Mouse (Mus musculus) natural killer cell, adult 2 months (primary cell): Measurements from ENCODE around the gene Mpp6.

Source experiments
- DNase-seq, 2 experiments: peaks; one replicate each; pipeline ENCODE4 v3.0.0; 2022; ENCODE audit warnings: low spot score in 2 of 2

The Mpp6 gene

GRCm38 (mm10) chr6:50223606-50224005, 113.6 kb downstream of the Mpp6 start:
- DNase-seq = no peak

- no peak for DNase-seq
Measured at GRCm38 (mm10) chr6:50225232-50225631, 115.2 kb downstream of the Mpp6 start.

- DNase-seq = no peak
Measured at GRCm38 (mm10) chr6:50228180-50228579, 118.1 kb downstream of the Mpp6 start.

- DNase-seq = no peak
Measured at GRCm38 (mm10) chr6:50231288-50231687, 121.2 kb downstream of the Mpp6 start.

- no peak for DNase-seq
Measured at GRCm38 (mm10) chr6:50232984-50233383, 122.9 kb downstream of the Mpp6 start.

- DNase-seq = no peak
Measured at GRCm38 (mm10) chr6:50237963-50238362, 127.9 kb downstream of the Mpp6 start.

- DNase-seq = no peak
Measured at GRCm38 (mm10) chr6:50239902-50240301, 129.9 kb downstream of the Mpp6 start.

GRCm38 (mm10) chr6:50240437-50240836, 130.4 kb downstream of the Mpp6 start:
- no peak for DNase-seq

- no peak for DNase-seq
Measured at GRCm38 (mm10) chr6:50244126-50244525, 134.1 kb downstream of the Mpp6 start.

GRCm38 (mm10) chr6:50244967-50245366, 134.9 kb downstream of the Mpp6 start:
- peak; percentile 4 to 15 for DNase-seq

- no peak for DNase-seq
Measured at GRCm38 (mm10) chr6:50247356-50247755, 137.3 kb downstream of the Mpp6 start.

GRCm38 (mm10) chr6:50247791-50248190, 137.8 kb downstream of the Mpp6 start:
- no peak for DNase-seq
